Mouse (Mus musculus) erythroid progenitor cell, adult 5-6 weeks (primary cell): ENCODE measurements around the gene Cotl1. TPM values are rescaled to one million over a fixed set of nuclear protein-coding genes. Genes with fewer than 3 reads are reported as not detected.

Source experiments
- ATAC-seq: replicated peaks from 2 replicates; pipeline ENCODE4 v1.8.0; 2016; ENCODE audit warnings: moderate number of reproducible peaks, mild to moderate bottlenecking, moderate TSS enrichment, inconsistent platforms; ENCODE audit not compliant: poor library complexity, low FRiP score, severe bottlenecking
- total RNA-seq, 2 experiments: library from RNA; stranded (forward) in 1 of 2; stranded (reverse) in 1 of 2; fragments of 150-400 nt in 1 of 2; fragments of 186-747, 209-891 nt in 1 of 2; gene quantifications; 2 replicates each; pipeline versions ENCODE4 v1.2.3 to v1.2.4; 2015 to 2017; ENCODE audit warnings: low replicate concordance in 2 of 2

Gene Cotl1
- total RNA-seq, 2 experiments from 2014 or later: 17.2 to 71.3 TPM

DNA sequence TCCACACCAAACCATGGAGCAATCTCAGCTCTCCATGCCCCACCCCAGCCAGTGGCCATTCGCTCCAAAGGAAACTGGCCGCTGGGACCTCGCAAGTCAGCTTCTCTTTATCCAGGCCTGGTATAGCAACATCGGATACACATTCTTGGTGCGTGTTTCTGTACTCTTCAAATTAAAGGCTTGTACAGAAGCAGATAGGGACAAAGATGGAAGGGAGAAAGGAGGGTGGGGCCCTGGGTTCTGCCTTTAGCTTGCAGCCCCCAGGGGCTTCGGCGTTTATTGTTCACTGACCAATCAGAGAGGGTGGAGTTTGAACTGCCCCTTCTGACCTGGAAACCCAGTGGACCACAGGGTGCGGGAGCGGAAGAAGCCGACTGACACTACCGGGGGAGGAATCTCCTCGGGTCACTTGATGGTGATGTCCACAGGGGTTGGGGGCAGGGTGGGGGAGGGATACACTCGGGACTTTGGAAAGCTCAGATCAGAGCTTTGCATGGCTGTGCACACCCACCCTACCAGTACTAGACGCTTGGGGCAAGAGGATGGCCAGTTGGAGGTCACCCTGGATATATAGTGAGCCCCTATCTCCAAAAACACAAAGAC, 824 bp downstream of the Cotl1 start:
- ATAC-seq: no peak

DNA sequence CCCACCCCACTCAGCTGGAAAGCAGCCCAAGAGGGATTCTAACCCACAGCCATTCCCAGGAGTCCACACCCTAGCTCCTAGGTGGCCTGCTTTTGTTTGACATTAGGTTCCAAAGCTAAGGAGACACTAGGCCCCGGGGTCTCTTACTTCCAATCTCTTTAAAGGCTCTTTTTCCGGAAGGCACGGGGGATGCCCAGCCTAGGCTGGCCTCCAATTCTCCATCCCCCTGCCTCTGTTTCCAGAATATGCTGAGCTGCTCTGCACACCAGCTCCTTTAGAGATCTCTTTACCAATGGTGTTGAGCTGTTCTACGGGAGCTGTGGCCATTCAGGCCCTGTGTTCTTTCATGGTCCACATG, 1.4 kb downstream of the Cotl1 start:
- ATAC-seq: no peak

DNA sequence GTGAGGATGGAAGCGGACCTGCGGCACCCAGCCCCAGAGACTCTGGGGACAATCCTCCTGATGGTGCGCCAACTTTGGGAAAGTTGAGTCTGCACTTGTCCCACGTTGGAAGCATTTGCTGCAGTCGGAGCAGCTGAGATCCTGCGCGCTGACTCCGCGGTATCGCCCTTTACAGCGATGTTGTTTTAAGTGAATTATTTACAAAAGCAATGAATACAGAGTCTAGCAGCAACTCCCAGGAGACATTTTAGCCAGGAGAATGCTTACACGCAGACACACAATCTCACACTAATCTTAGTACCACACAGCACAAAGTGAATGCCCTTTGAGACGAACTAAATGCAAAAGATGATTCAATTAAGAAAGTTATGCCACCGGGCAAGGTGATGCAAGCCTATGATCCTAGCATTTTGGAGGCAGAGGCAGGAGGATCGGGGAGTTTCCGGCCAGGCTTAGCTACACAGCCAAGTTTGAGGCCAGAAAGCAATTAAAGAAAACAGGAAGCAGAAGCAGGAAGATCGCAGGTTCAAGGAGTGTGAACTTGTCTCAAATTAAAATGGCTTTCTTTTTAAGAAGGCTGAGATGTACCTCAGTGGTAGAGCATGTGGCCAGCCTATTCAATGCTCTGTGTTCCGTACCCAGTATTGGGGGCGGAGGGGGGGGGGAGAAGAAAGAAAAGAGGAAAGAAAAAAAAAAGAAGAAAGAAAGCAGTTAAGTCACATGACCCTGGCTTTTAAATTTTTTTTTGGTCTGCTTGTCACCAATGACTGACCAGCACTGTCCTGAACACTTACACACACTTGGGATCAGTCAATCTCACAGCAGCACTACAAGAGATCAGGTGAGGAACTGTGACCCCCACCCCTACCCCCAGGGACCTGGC, 2.0 kb downstream of the Cotl1 start:
- ATAC-seq: no peak

DNA sequence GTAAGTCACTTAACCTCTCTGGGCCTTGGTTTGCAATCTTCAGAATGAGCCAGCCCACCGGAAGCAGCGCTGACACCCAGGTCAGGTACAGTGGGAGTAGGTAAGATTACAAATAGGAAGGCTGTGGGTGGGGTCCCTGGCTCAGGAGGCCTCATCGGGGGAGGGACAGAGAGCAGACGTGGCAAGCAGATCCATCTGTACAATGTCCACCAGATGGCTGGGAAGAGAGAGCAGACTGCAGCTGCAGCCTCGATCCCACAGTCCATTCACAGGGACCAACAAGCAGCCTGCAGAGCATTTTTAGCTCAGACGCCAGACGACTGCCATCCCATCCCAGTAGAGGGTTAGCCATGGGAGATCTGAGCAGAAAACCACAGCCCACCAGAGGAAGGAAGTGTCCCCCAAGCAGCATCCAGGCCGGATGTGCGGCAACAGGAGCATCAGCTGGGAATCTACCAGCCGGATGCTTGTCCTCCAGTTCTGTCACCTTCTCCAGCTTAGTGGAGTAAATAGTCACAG, 2.7 kb downstream of the Cotl1 start:
- ATAC-seq: no peak

DNA sequence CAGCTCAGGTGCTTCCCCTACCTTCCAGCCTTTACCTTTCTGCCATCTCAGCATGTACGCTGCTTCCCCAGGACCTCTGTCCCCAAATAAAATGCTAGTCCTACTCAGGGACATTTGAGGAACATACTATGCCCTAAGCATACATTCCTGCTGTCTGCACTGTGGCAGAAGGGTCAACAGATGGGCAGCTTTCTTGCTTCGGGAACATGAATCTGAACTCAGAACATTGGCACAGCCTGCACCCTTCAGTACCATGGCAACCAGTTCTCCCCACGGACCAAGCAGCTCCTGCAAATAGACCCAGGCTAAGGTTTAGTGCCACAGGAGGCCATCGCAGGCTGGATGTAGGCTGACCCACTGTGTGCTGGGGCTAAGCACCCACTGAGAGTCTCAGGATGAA, 3.5 kb downstream of the Cotl1 start:
- no peak for ATAC-seq

DNA sequence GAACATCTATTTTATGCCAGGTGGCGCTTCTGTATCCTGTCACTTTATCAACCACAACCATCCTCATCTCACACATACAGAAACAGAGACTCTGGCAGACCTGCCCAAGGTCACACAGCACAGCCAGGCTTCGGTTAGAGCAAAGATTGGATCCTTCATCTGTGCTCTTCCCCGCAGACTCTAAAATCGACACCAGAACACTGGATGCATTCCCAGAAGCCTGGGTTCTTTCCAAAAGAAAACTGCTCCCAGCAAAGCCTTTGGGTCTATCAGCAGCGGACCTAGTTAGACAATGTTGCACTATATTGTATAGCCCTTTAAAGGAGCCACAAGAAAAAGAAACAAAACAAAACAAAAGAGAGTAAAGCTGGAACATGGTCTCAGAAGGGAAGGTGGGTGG, 5.1 kb downstream of the Cotl1 start:
- ATAC-seq: no peak

DNA sequence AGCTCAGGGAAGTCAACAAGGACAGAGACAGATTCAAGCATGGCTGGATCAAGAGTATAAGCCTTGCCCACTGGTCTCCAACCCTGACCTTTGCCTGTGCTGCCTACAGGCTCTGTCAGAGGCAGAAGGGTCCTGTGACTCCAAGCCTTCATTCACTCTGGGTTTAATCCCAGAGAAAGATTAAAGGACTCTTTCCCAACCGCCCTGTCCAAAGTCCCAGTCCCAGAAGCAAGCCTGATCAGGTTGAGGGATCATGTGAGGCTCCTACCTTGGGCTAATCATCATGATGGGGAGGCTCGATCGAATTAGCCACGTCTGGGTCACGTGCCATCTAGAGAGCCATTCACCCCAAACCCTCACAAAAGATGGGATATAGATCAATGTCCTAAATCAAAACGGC, 5.7 kb downstream of the Cotl1 start:
- ATAC-seq: no peak

DNA sequence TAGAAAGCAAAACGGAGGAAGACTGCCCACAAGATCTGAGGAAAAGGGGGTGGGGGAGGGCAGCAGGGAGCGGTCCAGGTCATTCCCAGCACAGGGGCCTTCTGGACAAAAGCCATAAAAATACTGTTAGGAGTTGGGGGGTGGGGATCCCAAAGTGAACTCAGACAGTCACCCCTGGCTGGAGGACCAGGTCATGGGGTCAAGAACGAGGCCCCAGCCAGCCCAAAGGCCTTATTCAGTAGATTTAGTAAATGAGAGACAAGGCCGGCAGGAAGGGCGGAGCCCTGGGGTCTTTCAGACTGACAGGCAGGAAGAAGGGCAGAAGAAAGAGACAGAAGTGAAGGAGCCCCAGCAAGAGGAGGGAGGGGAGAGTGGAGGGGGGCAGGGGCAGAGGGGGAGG, 7.4 kb downstream of the Cotl1 start:
- ATAC-seq: no peak

DNA sequence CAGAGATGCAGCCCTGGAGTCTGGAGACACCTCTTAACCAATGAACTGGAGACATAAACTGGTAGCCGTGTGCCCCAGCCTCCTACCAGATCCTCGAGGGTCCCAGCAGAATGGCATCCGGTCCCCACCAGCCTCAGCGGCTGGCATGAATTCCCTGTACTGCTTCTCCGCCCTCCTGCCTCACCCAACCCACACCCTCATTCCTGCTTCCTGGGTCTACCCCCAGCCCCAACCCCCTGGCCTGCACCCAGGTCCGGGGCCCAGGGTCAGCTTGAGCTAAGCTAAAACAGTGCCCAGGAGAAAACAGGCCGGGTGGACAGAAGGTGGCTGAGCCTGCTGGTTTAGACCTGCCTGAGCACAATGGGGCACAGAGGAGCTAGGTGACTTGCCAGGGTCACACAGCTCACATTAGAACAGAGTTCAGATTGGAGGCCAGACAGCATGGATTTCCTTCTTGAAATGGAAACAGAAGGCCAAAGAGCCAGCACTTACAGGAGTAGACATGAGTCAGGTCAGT, 8.2 kb downstream of the Cotl1 start:
- no peak for ATAC-seq

DNA sequence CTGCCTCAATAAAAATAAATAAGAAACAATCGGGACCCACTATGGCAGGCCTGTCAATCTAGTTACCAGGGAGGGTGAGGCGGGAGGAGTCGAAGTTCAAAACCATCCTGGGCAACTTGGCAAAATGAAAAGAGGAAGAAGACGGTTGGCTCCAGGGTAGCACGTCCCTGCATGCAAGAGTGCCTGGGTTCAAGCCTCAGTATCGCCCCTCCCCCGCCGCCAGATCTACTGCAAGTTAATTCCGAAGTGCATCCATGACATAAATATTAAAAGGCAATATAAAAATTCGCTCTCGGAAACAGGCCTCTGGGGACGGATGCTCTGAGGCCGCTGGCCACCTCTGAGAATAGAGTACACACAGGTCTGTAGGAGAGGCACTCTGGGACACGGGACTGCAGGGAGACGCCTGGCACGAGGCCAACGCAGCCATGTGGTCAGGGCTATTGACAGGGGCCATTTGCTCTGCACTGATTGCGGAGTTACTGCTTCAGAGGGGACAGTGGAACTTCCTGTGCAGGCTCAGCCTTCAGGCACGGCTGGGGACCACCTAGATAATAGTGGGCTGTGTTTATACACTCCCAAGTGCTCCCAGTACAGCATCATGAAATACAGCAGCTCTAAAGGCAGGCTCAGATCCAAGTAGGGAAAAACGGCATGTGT, 8.9 kb downstream of the Cotl1 start:
- no peak for ATAC-seq

DNA sequence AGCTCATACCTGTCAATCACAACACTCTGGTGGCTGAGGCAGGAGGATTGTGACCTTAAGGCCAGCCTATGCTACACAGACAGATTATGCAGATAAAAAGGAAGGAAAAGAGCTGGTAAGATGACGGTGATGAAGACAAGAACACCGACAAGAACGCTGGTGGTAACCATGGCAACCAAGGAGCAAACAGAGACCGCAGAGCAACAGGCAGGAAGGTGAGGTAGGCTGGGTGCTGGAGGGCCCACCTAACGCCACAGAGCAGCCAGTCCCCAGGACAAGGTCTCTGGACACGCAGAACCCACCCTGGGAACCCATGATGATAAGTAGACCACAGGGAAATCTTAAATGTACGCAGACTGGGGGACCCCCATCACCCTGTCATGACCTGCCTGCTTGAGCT, 9.8 kb downstream of the Cotl1 start:
- no peak for ATAC-seq

DNA sequence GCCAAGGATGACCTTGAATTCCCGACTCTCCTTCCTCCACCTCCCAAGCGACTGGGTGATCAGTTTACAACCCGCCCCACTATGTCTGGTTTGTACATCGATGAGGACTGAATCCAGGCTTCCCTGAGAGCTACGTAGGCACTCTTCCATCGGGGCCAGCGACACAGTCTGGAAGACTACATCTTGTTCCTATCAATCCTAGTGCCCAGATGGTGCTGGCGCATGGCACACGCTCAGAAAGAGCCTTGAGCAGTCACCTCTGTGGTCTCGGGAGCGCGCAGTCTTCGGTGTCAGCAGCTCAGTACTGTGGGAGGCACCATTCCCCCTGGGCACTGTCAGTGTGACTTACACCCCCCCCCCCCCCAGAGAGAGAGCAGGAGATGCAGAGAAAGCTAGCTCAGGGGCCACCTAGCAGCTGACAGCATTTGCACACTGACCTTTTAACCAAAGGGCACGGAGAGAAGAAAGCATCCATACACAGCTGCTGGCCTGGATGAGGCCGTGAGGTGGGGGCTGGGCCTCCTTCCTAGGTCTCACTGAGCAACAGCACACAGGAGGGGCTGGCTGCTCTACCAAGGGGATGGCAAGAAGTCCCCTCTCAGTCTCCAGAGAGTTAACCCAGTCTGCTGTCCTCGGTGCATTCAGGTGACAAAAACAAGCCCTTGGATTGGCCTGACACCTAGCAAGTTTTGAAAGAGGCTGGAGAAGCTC, 10.3 kb downstream of the Cotl1 start:
- no peak for ATAC-seq

DNA sequence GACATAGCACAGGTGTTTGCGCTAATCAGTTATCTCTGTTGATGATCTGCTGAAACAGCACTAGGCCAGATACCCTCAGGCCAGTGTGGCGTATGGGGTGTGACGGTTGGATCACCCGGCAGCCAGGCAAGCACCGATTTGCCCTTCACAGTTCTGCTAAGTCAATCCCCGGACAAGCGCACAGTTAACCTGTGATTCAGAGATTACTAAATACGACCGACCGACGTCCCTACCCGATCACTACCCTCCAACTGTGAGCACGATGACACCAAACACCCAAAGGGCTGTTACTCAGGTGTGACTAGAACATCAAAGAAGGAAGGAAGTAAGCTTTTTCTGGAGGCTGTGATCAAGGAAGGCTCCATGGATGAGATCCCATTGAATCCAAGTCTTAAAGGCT, 10.9 kb downstream of the Cotl1 start:
- no peak for ATAC-seq

DNA sequence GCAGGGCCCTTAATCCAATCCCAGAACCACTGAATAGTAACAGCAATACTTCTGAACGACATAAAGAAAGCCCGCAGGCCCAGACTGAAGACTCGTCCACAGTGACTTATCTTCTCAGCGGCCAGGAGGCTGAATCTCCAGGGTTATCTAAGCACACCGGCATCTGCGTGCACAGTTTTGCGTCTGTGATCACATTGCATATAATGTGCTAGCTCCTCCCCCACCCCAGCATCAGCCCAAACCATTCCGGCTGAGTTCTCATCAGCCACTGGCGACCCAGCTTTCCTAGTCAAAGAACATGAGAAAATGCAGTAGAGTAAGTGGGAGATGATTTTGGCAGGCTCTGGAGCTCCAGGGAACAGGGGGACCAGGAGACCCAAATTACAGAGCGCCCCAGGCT, 11.3 kb downstream of the Cotl1 start:
- no peak for ATAC-seq

DNA sequence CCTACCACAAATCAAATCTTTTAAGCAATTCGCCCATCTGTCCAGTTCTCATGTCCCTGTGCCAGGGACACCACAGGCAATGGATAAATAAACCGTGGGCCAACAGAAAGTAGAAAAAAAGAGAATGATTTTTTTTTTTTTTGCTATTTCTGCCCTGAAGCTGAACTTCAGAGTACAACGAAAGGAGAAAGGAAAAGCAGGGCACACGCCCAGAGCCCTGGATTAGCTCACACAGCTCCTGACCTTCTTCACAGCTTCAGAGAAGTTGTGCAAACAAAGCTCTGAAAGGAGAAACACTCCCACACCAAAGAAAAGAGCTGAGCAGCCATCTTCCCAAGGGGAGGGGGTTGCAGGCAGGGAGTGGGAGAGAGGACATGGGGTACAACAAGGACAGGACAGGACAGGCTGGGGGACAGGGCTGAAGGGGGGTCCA, 12.6 kb downstream of the Cotl1 start:
- no peak for ATAC-seq

DNA sequence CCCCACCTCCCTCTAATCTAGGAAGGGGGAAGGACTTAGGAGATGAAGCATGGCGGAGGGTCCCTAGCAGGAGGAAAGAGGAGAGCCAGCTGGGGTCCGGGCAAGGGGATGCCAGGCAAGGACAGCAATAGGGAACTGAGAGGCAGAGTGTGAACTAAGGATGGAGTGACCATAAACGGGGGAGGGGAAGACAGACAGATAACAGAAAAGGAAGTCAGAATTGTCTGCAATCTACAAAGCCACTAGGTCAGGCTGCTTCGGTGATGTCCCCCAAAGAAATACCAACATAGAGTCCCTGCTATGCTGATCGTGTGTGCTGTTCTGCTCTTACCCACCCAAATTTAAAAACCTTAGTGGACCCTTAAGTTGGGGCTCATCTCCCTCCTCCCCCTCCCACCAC, 13.4 kb downstream of the Cotl1 start:
- ATAC-seq: no peak

DNA sequence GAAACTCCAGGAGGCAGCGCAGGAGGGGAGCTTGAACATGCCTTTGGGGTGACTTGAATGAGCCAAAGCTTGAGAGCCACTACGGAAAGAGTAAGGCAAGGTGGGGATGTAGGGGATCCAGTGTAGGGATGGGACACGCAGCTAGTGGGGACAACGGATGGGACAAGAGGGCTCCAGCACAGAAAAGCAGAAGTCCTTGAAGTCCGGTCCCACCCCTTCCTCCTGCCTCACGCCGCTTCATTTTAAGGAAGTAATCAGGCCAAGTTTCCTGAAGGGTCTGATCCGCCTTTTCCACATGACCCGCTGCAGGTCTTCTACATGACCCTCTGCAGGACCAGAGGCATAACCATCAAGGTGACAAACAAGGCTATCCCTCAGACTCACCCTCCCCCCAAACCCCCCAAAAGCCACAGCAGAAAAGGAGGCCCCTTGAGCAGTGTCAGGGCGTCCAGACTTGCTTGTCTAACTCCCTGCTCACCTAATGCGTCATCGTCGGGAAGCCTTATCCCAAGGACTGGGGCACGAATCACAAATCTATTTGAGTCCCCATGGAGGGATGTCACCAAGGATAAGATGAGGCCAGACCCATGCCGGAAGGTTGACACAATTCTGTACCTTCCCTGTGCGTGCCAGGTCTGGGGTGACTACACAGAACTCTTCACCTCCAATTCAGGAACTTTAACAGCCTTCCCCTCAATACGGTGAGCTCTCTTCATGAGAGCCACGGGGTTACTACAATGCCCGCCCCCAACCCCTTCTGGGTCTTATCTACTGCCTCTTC, 14.2 kb downstream of the Cotl1 start:
- ATAC-seq: no peak

DNA sequence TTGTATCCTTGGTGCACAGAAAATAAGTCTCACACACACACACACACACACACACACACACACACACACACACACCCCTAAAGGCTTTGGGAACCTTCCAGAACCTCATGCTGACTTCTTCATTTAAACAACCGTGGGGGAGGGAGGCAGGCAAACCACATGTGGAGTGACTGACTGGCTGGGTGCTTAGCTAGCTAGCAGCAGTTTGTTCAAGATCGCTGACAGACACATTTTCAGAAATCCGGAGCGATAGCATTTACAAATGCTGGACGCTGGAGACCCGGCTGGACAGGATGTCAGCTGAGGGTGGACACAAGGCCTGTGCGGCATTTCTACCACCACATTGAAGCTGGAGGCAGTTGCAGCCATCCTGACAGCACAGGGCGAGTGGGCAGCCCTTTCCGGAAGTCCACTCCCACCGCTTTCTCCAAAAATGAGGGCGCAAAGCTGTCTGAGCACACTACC, 15.5 kb downstream of the Cotl1 start:
- ATAC-seq: no peak

DNA sequence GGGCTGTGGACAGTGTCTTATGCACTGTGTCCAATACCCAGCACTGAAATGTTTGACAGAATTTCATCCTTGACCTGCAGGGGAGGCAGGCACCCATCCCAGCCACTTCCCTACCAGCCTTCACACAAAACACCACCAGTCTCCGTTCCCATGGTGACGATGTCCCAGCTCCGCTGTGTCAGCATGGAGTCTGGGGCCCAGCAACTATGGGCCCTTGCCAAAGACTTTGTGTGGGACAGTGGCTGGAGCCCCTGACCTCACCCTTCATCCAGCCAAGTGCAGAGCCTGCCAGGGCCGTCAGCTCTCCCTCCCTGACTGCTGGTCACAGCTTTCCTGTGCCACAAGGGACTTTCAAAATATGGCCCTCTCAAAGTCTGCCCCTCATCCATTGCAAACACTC, 16.2 kb downstream of the Cotl1 start:
- no peak for ATAC-seq
